Mouse (Mus musculus) neural tube, embryonic 10.5 days (tissue): ENCODE results near the gene Ikzf1.

Experiments used
- DNase-seq: peaks from one replicate; pipeline ENCODE4 v3.0.0-alpha.2; 2017; ENCODE audit warnings: low spot score; ENCODE audit errors: extremely low spot score

Gene Ikzf1

GRCm38 (mm10) chr11:11690059-11690844 lies 5.4 kb downstream of the Ikzf1 start:
- DNase-seq, result no peak

GRCm38 (mm10) chr11:11690845-11691196 lies 6.0 kb downstream of the Ikzf1 start:
- no peak for DNase-seq

GRCm38 (mm10) chr11:11691324-11692058 lies 6.7 kb downstream of the Ikzf1 start:
- DNase-seq, result no peak

- DNase-seq, result no peak
These were observed 7.9 kb downstream of the Ikzf1 start for GRCm38 (mm10) chr11:11692558-11693166.

GRCm38 (mm10) chr11:11693446-11693845 lies 8.6 kb downstream of the Ikzf1 start:
- DNase-seq, result no peak

- no peak for DNase-seq
These were observed 9.3 kb downstream of the Ikzf1 start for GRCm38 (mm10) chr11:11694072-11694471.

GRCm38 (mm10) chr11:11694472-11695177 lies 9.8 kb downstream of the Ikzf1 start:
- DNase-seq, result no peak

- no peak for DNase-seq
These were observed 10.5 kb downstream of the Ikzf1 start for GRCm38 (mm10) chr11:11695211-11695887.

- no peak for DNase-seq
These were observed 11.1 kb downstream of the Ikzf1 start for GRCm38 (mm10) chr11:11695907-11696306.

- no peak for DNase-seq
These were observed 12.0 kb downstream of the Ikzf1 start for GRCm38 (mm10) chr11:11696814-11697213.

- no peak for DNase-seq
These were observed 16.6 kb downstream of the Ikzf1 start for GRCm38 (mm10) chr11:11701378-11701777.

GRCm38 (mm10) chr11:11703776-11704175 lies 19.0 kb downstream of the Ikzf1 start:
- DNase-seq, result no peak

- DNase-seq, result no peak
These were observed 23.4 kb downstream of the Ikzf1 start for GRCm38 (mm10) chr11:11708154-11708719.

GRCm38 (mm10) chr11:11709311-11709710 lies 24.5 kb downstream of the Ikzf1 start:
- DNase-seq, result no peak

- no peak for DNase-seq
These were observed 25.9 kb downstream of the Ikzf1 start for GRCm38 (mm10) chr11:11710718-11711117.

- DNase-seq, result no peak
These were observed 26.9 kb downstream of the Ikzf1 start for GRCm38 (mm10) chr11:11711748-11712147.

- DNase-seq, result no peak
These were observed 29.9 kb downstream of the Ikzf1 start for GRCm38 (mm10) chr11:11714676-11715075.

GRCm38 (mm10) chr11:11715963-11716691 lies 31.3 kb downstream of the Ikzf1 start:
- no peak for DNase-seq

- DNase-seq, result no peak
These were observed 31.9 kb downstream of the Ikzf1 start for GRCm38 (mm10) chr11:11716692-11717037.

- DNase-seq, result no peak
These were observed 32.9 kb downstream of the Ikzf1 start for GRCm38 (mm10) chr11:11717606-11718167.
